Mouse (Mus musculus): Measurements from ENCODE around the gene Kcng1.

- TF ChIP-seq USF1 (IDR thresholded peaks at IDR 0.05; ENCODE audit: low read depth) = no peak
- TF ChIP-seq POLR2A (IDR thresholded peaks at IDR 0.05; ENCODE audit: insufficient read length, low read depth) = no peak
- no peak for TF ChIP-seq MYOD1 (IDR thresholded peaks at IDR 0.05; ENCODE audit: control insufficient read depth in 1 of 3, insufficient read length in 2 of 3, low read depth in 2 of 3)
- no peak for TF ChIP-seq POLR2AphosphoS2 (IDR thresholded peaks at IDR 0.05; ENCODE audit: insufficient read length, low read depth)
- TF ChIP-seq E2F4 (IDR thresholded peaks at IDR 0.05; ENCODE audit: insufficient read depth) = no peak
- TF ChIP-seq REST (IDR thresholded peaks at IDR 0.05; ENCODE audit: insufficient read depth, insufficient read length) = no peak
Observed at GRCm38 (mm10) chr2:168213788-168214397, 67.6 kb downstream of the Kcng1 start.
